Comparison of ENCODE assay signal across 8 mouse cellular contexts in the genomic region with DNA sequence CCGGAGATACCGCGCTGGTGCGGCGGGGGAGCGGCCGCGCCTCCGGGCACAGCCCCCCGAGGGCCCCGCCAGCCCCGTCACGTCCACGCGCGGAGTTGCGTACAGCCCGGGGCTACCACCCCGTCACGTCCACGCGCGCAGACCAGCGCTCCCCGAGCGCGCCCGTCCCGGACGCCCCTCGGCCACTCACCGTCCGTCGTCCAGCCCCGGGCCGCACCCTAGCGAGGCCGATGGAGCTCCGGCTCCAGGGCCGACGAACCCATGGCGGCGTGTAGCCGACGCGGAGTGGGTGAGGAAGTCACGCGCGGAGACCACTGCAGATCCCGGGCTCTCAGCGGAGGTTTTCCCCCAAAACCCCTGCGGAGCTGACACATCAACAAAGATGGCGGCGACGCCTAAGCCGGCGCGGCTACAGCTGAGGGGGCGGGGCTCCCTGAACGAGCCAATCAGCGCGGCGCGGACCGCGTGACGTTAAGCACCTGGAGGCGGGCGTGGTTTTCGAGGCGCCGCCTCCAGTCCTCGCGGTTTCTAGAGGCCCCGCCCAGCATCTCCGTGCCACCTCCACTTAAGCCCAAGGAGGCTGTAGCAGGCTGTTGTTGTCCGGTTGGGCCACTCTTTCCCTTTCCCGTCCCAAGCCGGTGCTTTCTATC. TPM values are rescaled to one million over a fixed set of nuclear protein-coding genes. Genes with fewer than 3 reads are reported as not detected.
DNase-seq lines count a peak whose midpoint lies in the region; ATAC-seq and TF ChIP-seq lines count a peak whose summit lies in the region.

A gene (minus strand): TSS at position 393 of the 650 bp plus-strand sequence.

- peak; percentile 98 for ATAC-seq in erythroblast, adult 5-6 weeks (replicated peaks; ENCODE audit: low FRiP score, poor library complexity, severe bottlenecking)
- peak; percentile 97 for ATAC-seq in kidney, embryonic 16.5 days (ENCODE audit: low FRiP score, low TSS enrichment)

- peak within 1 kb of the TSS; percentile 92 for H3K4me3 ChIP-seq in heart, embryonic 10.5 days
- H3K4me3 ChIP-seq in kidney, embryonic 16.5 days (ENCODE audit: low read length): peak within 1 kb of the TSS; percentile 91
- peak within 1 kb of the TSS; percentile 93 for H3K4me3 ChIP-seq in liver, adult 2 months (ENCODE audit: insufficient read depth, low read depth, low read length)
- peak within 1 kb of the TSS; percentile 66 for H3K4me3 ChIP-seq in myocyte

- peaks cover 8% of the 10 kb centered on the region; the same call in 1 of the 2 replicates for H3K79me2 ChIP-seq in liver, adult 2 months (ENCODE audit: control insufficient read depth, insufficient read depth, low read length)
- H3K79me2 ChIP-seq in myocyte (ENCODE audit: control insufficient read depth, insufficient read depth): peaks cover 47% of the 10 kb centered on the region

- peak within 1 kb of the TSS; percentile 88 for H3ac ChIP-seq in myocyte (ENCODE audit: control insufficient read depth, insufficient read length)

- peak within 1 kb of the TSS; percentile 79 for H3K4me2 ChIP-seq in kidney, embryonic 16.5 days (replicated peaks; ENCODE audit: low read depth, low read length)
- peak within 1 kb of the TSS; percentile 90 for H3K4me2 ChIP-seq in myocyte (ENCODE audit: low read depth)

- H3K27me3 ChIP-seq in heart, embryonic 10.5 days (ENCODE audit: insufficient read depth, poor library complexity, severe bottlenecking): peaks cover 23% of the 10 kb centered on the region
- no peaks in the 10 kb centered on the region for H3K27me3 ChIP-seq in kidney, embryonic 16.5 days (ENCODE audit: insufficient read depth, low read length)
- peaks cover 6% of the 10 kb centered on the region; the same call in 1 of the 2 replicates for H3K27me3 ChIP-seq in liver, adult 2 months (ENCODE audit: control insufficient read depth, insufficient read depth, low read length)
- no peaks in the 10 kb centered on the region for H3K27me3 ChIP-seq in myocyte (ENCODE audit: control insufficient read depth, insufficient read depth, insufficient read length)
- H3K27me3 ChIP-seq in splenic B cell, adult 2 months (ENCODE audit: control insufficient read depth, insufficient read depth, low read length, poor library complexity, severe bottlenecking): no peaks in the 10 kb centered on the region

- DNase-seq in B cell, adult 2 months: peak; percentile 97 to 98
- DNase-seq in brain, adult 2 months (ENCODE audit: low read depth, low spot score): peak; percentile 97
- DNase-seq in heart, embryonic 10.5 days (ENCODE audit: low spot score): peak; percentile 98
- DNase-seq in liver, adult 2 months (ENCODE audit: extremely low read depth, low read depth, low spot score): peak; percentile 75
- peak; percentile 96 for DNase-seq in splenic B cell, adult 2 months (ENCODE audit: low read depth, low spot score)

- peaks cover 46% of the 10 kb centered on the region for H3K4me1 ChIP-seq in heart, embryonic 10.5 days
- H3K4me1 ChIP-seq in kidney, embryonic 16.5 days (ENCODE audit: insufficient read depth, low read length): peaks cover 39% of the 10 kb centered on the region
- peaks cover 6% of the 10 kb centered on the region; the same call in 1 of the 2 replicates for H3K4me1 ChIP-seq in liver, adult 2 months (ENCODE audit: control insufficient read depth, insufficient read depth, low read length)

- H3K27ac ChIP-seq in heart, embryonic 10.5 days: peak within 1 kb of the TSS; percentile 94
- peak within 1 kb of the TSS; percentile 73 for H3K27ac ChIP-seq in kidney, embryonic 16.5 days (ENCODE audit: low read length)
- H3K27ac ChIP-seq in liver, adult 2 months (replicated peaks; ENCODE audit: insufficient read depth, low read depth, low read length): peak within 1 kb of the TSS; percentile 54

- TF ChIP-seq POLR2A in liver, adult 2 months (IDR thresholded peaks at IDR 0.05; ENCODE audit: extremely low read depth, insufficient read depth, low read length): 0 out of 2 replicates have a peak, but pooled peaks have one; percentile 49
- TF ChIP-seq POLR2A in myocyte (IDR thresholded peaks at IDR 0.05; ENCODE audit: insufficient read length, low read depth): peak; percentile 77

- H3K9ac ChIP-seq in kidney, embryonic 16.5 days (replicated peaks; ENCODE audit: low read length): peak within 1 kb of the TSS; percentile 91
- peak within 1 kb of the TSS; percentile 94 for H3K9ac ChIP-seq in liver, adult 2 months (ENCODE audit: low read depth, low read length)

- no peak for TF ChIP-seq CTCF in liver, adult 2 months (IDR thresholded peaks at IDR 0.05; ENCODE audit: low read depth, low read length)

- WGBS in heart, embryonic 10.5 days: under 1% methylated on average over 79 of the region's 79 CpGs
- WGBS in kidney, embryonic 16.5 days: under 1% methylated on average over 79 of the region's 79 CpGs
- under 1% methylated on average over 79 of the region's 79 CpGs for WGBS in liver, adult 2 months

- no peaks in the 10 kb centered on the region for H3K9me3 ChIP-seq in heart, embryonic 10.5 days
- H3K9me3 ChIP-seq in kidney, embryonic 16.5 days (ENCODE audit: low read length): no peaks in the 10 kb centered on the region

- no peaks in the 10 kb centered on the region for H3K36me3 ChIP-seq in heart, embryonic 10.5 days
- H3K36me3 ChIP-seq in kidney, embryonic 16.5 days (ENCODE audit: insufficient read depth, low read length): no peaks in the 10 kb centered on the region
- no peaks in the 10 kb centered on the region for H3K36me3 ChIP-seq in liver, adult 2 months (ENCODE audit: control insufficient read depth, insufficient read depth, low read length)
- no peaks in the 10 kb centered on the region for H3K36me3 ChIP-seq in myocyte (ENCODE audit: control insufficient read depth, insufficient read depth)
- no peaks in the 10 kb centered on the region for H3K36me3 ChIP-seq in splenic B cell, adult 2 months (ENCODE audit: control insufficient read depth, insufficient read depth, low read length, poor library complexity, severe bottlenecking)

TF ChIP-seq in myocyte, 11 proteins besides CTCF, POLR2A, EP300 and RAD21:
- TF ChIP-seq TCF3 (IDR thresholded peaks at IDR 0.05; ENCODE audit: insufficient read length, low read depth) (no peak), MAX (IDR thresholded peaks at IDR 0.05; ENCODE audit: low read depth) (no peak), MYOG (IDR thresholded peaks at IDR 0.05; ENCODE audit: control insufficient read depth in 1 of 3, insufficient read depth in 1 of 3, insufficient read length in 2 of 3, low read depth in 2 of 3) (peak in 1 of 3 experiments; percentile 41), POLR2AphosphoS2 (IDR thresholded peaks at IDR 0.05; ENCODE audit: insufficient read length, low read depth) (peak; percentile 51), MYOD1 (IDR thresholded peaks at IDR 0.05; ENCODE audit: control insufficient read depth in 1 of 3, insufficient read length in 2 of 3, low read depth in 2 of 3) (peak in 1 of 3 experiments; percentile 40)

RNA-seq across cellular contexts. Expression of the gene that starts here (rescaled TPM):
- total RNA-seq in erythroblast, adult 5-6 weeks (2015; ENCODE audit: low replicate concordance): 20.5 and 24.2 TPM in 2 replicates
- 56.7 and 70.5 TPM in 2 replicates for total RNA-seq in erythroblast, adult 5-6 weeks (2017; ENCODE audit: low replicate concordance)
- polyA plus RNA-seq in heart, embryonic 10.5 days (2016; fragmentation: Nextera tagmentation; extraction: Ambion mirVana): 14.7 and 15.2 TPM in 2 replicates
- polyA plus RNA-seq in kidney, embryonic 16.5 days (2015; fragmentation: Nextera tagmentation; extraction: Ambion mirVana): 17.9 and 19.8 TPM in 2 replicates
- 5.9 and 7.9 TPM in 2 replicates for total RNA-seq in liver, adult 2 months (2014; rRNA removed)
- 0.95 and 1.6 TPM in 2 replicates for polyA plus RNA-seq in liver, adult 2 months (2012; rRNA removed)
- polyA plus RNA-seq in myocyte (2012; fragmentation: generic; extraction: Trizol): 5.5 TPM

Comparison
In these comparisons a context has a peak if more than half of its experiments do, and no peak if none do; other contexts are left out.
1. Peak in every context shown above with its lines: DNase-seq, ATAC-seq, H3K4me3 ChIP-seq and H3K27ac ChIP-seq.